Mouse (Mus musculus) adrenal gland, postnatal 25 days (tissue): ENCODE results near the gene Abcb6. TPM values are rescaled to one million over a fixed set of nuclear protein-coding genes. Genes with fewer than 3 reads are reported as not detected.

Source experiments
- DNase-seq: peaks from one replicate; pipeline ENCODE4 v3.0.0; 2021; ENCODE audit warnings: mixed read lengths
- long read RNA-seq: library from polyadenylated mRNA; stranded (forward); transcript quantifications from one replicate; pipeline ENCODE4 v2.0.0, GENCODE M21; 2021
- total RNA-seq: library from RNA; stranded (reverse); gene quantifications from 2 replicates; pipeline ENCODE4 v1.2.3, GENCODE M21; 2021

Gene Abcb6
- 29.9 and 33.1 TPM in 2 replicates for total RNA-seq
- long read RNA-seq, transcript Abcb6-201 (19 exons, 2,966 nt) = major isoform, 94 of 113 reads
- long read RNA-seq, partial matches to known transcripts = 16 of 113 reads
- long read RNA-seq, other reads (novel, unspliced or antisense) = 3 of 113 reads

- DNase-seq = peak; percentile 85
Observed at GRCm38 (mm10) chr1:75180105-75180590, at the start of gene Abcb6. TSS of gene Abcb6 (minus strand) at chr1:75180392.

- no peak for DNase-seq
Observed at GRCm38 (mm10) chr1:75229158-75229557, 49.0 kb upstream of the Abcb6 start.

- DNase-seq = no peak
Observed at GRCm38 (mm10) chr1:75227653-75228052, 47.5 kb upstream of the Abcb6 start.

GRCm38 (mm10) chr1:75226138-75226537 lies 45.9 kb upstream of the Abcb6 start:
- DNase-seq = no peak

- no peak for DNase-seq
Observed at GRCm38 (mm10) chr1:75225473-75225872, 45.3 kb upstream of the Abcb6 start.

- no peak for DNase-seq
Observed at GRCm38 (mm10) chr1:75223532-75223931, 43.3 kb upstream of the Abcb6 start.

- no peak for DNase-seq
Observed at GRCm38 (mm10) chr1:75222926-75223325, 42.7 kb upstream of the Abcb6 start.

- DNase-seq = no peak
Observed at GRCm38 (mm10) chr1:75221538-75221937, 41.3 kb upstream of the Abcb6 start.

- no peak for DNase-seq
Observed at GRCm38 (mm10) chr1:75219531-75219930, 39.3 kb upstream of the Abcb6 start, which contains the start of gene Tuba4a. TSS of gene Tuba4a (minus strand) at chr1:75219865.

- DNase-seq = peak; percentile 86
Observed at GRCm38 (mm10) chr1:75219078-75219477, 38.9 kb upstream of the Abcb6 start.

GRCm38 (mm10) chr1:75218227-75219001 lies 38.2 kb upstream of the Abcb6 start:
- peak; percentile 52 for DNase-seq

- DNase-seq = no peak
Observed at GRCm38 (mm10) chr1:75217893-75218226, 37.7 kb upstream of the Abcb6 start.

- DNase-seq = no peak
Observed at GRCm38 (mm10) chr1:75216797-75217585, 36.8 kb upstream of the Abcb6 start.

GRCm38 (mm10) chr1:75215785-75216184 lies 35.6 kb upstream of the Abcb6 start:
- DNase-seq = no peak

GRCm38 (mm10) chr1:75214886-75215285 lies 34.7 kb upstream of the Abcb6 start:
- DNase-seq = peak; percentile 28

- no peak for DNase-seq
Observed at GRCm38 (mm10) chr1:75214442-75214841, 34.2 kb upstream of the Abcb6 start.

- no peak for DNase-seq
Observed at GRCm38 (mm10) chr1:75213096-75213495, 32.9 kb upstream of the Abcb6 start.

- DNase-seq = no peak
Observed at GRCm38 (mm10) chr1:75212542-75212941, 32.4 kb upstream of the Abcb6 start.

GRCm38 (mm10) chr1:75211141-75211708 lies 31.0 kb upstream of the Abcb6 start:
- no peak for DNase-seq

GRCm38 (mm10) chr1:75210136-75211087 lies 30.2 kb upstream of the Abcb6 start, which contains the start of the genes Glb1l and Stk16:
TSS of gene Glb1l (minus strand) at chr1:75210813.
TSS of gene Stk16 (plus strand) at chr1:75210838.
- peak; percentile 95 for DNase-seq

GRCm38 (mm10) chr1:75208967-75209678 lies 28.9 kb upstream of the Abcb6 start:
- peak; percentile 36 for DNase-seq
